Mouse (Mus musculus) urinary bladder, postnatal 25 days (tissue): ENCODE measurements around the gene Rbm4b.
A peak's percentile ranks its signal among the peaks of the same experiment; 100 is the strongest.
"Not testable (repeated sequence)": the region's sequence is repeated elsewhere in the genome, so short reads cannot be mapped to it uniquely, and the experiment has no call there.

Source experiments
- DNase-seq: peaks from one replicate; pipeline ENCODE4 v3.0.0; 2022; ENCODE audit warnings: low spot score

Gene Rbm4b

GRCm38 (mm10) chr19:4745057-4745456 is 11.2 kb upstream of the Rbm4b start:
- no peak for DNase-seq

GRCm38 (mm10) chr19:4745681-4746080 is 10.6 kb upstream of the Rbm4b start:
- no peak for DNase-seq

GRCm38 (mm10) chr19:4746611-4747010 is 9.7 kb upstream of the Rbm4b start:
- DNase-seq: no peak

GRCm38 (mm10) chr19:4747631-4748312 is 8.5 kb upstream of the Rbm4b start:
- DNase-seq: no peak

GRCm38 (mm10) chr19:4748493-4748892 is 7.8 kb upstream of the Rbm4b start:
- no peak for DNase-seq

- no peak for DNase-seq
These were observed 6.3 kb upstream of the Rbm4b start for GRCm38 (mm10) chr19:4749975-4750374.

- DNase-seq: peak; percentile 79
These were observed 618 bp upstream of the Rbm4b start for GRCm38 (mm10) chr19:4755565-4756192.

GRCm38 (mm10) chr19:4756921-4757320 is 624 bp downstream of the Rbm4b start:
- DNase-seq: no peak

- DNase-seq: not testable (repeated sequence)
These were observed 4.2 kb downstream of the Rbm4b start for GRCm38 (mm10) chr19:4760544-4760943.

- DNase-seq: no peak
These were observed 6.6 kb downstream of the Rbm4b start for GRCm38 (mm10) chr19:4762876-4763275.

- no peak for DNase-seq
These were observed 11.3 kb downstream of the Rbm4b start for GRCm38 (mm10) chr19:4767507-4768148.

- DNase-seq: no peak
These were observed 16.5 kb downstream of the Rbm4b start for GRCm38 (mm10) chr19:4772785-4773184.

- no peak for DNase-seq
These were observed 26.6 kb downstream of the Rbm4b start for GRCm38 (mm10) chr19:4782891-4783290.

GRCm38 (mm10) chr19:4785206-4785605 is 28.9 kb downstream of the Rbm4b start:
- no peak for DNase-seq

GRCm38 (mm10) chr19:4786313-4786712 is 30.0 kb downstream of the Rbm4b start:
- no peak for DNase-seq

- DNase-seq: no peak
These were observed 37.1 kb downstream of the Rbm4b start for GRCm38 (mm10) chr19:4793281-4793830.

- DNase-seq: peak; percentile 95
These were observed 37.6 kb downstream of the Rbm4b start, which contains the start of gene Rbm4 for GRCm38 (mm10) chr19:4793831-4794422. Rbm4 (minus strand) TSS chr19:4793901.

GRCm38 (mm10) chr19:4795929-4796328 is 39.6 kb downstream of the Rbm4b start:
- DNase-seq: no peak

- no peak for DNase-seq
These were observed 41.5 kb downstream of the Rbm4b start for GRCm38 (mm10) chr19:4797846-4798245.

GRCm38 (mm10) chr19:4799083-4799482 is 42.8 kb downstream of the Rbm4b start:
- no peak for DNase-seq

GRCm38 (mm10) chr19:4802691-4803091 is 46.4 kb downstream of the Rbm4b start:
- no peak for DNase-seq

GRCm38 (mm10) chr19:4803283-4803682 is 47.0 kb downstream of the Rbm4b start:
- no peak for DNase-seq

GRCm38 (mm10) chr19:4810309-4810708 is 54.0 kb downstream of the Rbm4b start:
- no peak for DNase-seq
